8 mouse cellular contexts compared by ENCODE assay signal in genomic region chr13:46727038-46727836, GRCm38 (mm10). TPM values are rescaled to one million over a fixed set of nuclear protein-coding genes. Genes with fewer than 3 reads are reported as not detected.
DNase-seq lines count a peak whose midpoint lies in the region; ATAC-seq and TF ChIP-seq lines count a peak whose summit lies in the region.

No protein-coding gene starts in this region.

- H3K4me2 ChIP-seq in forebrain, embryonic 15.5 days (replicated peaks), result peak overlapping the region; percentile 76
- peak overlapping the region; percentile 85 for H3K4me2 ChIP-seq in lung, postnatal 0 days (replicated peaks; ENCODE audit: low read depth, low read length)

- H3K36me3 ChIP-seq in forebrain, embryonic 15.5 days, result no peaks in the 10 kb centered on the region
- H3K36me3 ChIP-seq in lung, postnatal 0 days (ENCODE audit: insufficient read depth, low read length), result no peaks in the 10 kb centered on the region

- H3K9ac ChIP-seq in forebrain, embryonic 15.5 days (replicated peaks), result peak overlapping the region; percentile 78
- H3K9ac ChIP-seq in lung, postnatal 0 days (replicated peaks; ENCODE audit: low read depth), result peak overlapping the region; percentile 93

- no peaks in the 10 kb centered on the region for H3K27me3 ChIP-seq in forebrain, embryonic 15.5 days
- no peaks in the 10 kb centered on the region for H3K27me3 ChIP-seq in lung, postnatal 0 days (replicated peaks; ENCODE audit: insufficient read depth, low read length)

- no peak for TF ChIP-seq EP300 in lung, postnatal 0 days (IDR thresholded peaks at IDR 0.05)

- peaks cover 26% of the 10 kb centered on the region for H3K4me1 ChIP-seq in forebrain, embryonic 15.5 days
- peaks cover 8% of the 10 kb centered on the region for H3K4me1 ChIP-seq in lung, postnatal 0 days (ENCODE audit: insufficient read depth, low read depth, low read length)
- no peaks in the 10 kb centered on the region for H3K4me1 ChIP-seq in olfactory bulb, adult 2 months (ENCODE audit: control insufficient read depth, insufficient read depth, low read length)

- no peak for TF ChIP-seq POLR2A in olfactory bulb, adult 2 months (IDR thresholded peaks at IDR 0.05; ENCODE audit: insufficient read depth, low read depth, low read length)

- ATAC-seq in forebrain, embryonic 15.5 days (replicated peaks), result peak; percentile 88
- ATAC-seq in lung, postnatal 0 days, result peak; percentile 77

- under 1% methylated on average over 65 of the region's 85 CpGs for WGBS in forebrain, embryonic 15.5 days
- under 1% methylated on average over 56 of the region's 85 CpGs for WGBS in lung, postnatal 0 days
- WGBS in olfactory bulb, adult 2 months, result under 1% methylated on average over 85 of the region's 85 CpGs

- no peaks in the 10 kb centered on the region for H3K9me3 ChIP-seq in forebrain, embryonic 15.5 days
- no peaks in the 10 kb centered on the region for H3K9me3 ChIP-seq in lung, postnatal 0 days (ENCODE audit: low read length)

- DNase-seq in CD8-positive naive resting alpha-beta T cell, adult 2 months (ENCODE audit: low read depth in 2 of 2, low spot score in 2 of 2), result peak; percentile 60 to 66
- peak; percentile 78 to 79 for DNase-seq in adrenal gland, postnatal 36 days
- peak; percentile 69 to 71 for DNase-seq in heart, postnatal 10 days
- DNase-seq in layer of hippocampus, postnatal 10 days (ENCODE audit: low spot score in 2 of 2), result peak; percentile 63 to 72
- peak; percentile 83 for DNase-seq in lung, postnatal 0 days (ENCODE audit: low spot score)
- peak; percentile 61 for DNase-seq in thymus, postnatal 10 days (ENCODE audit: low spot score in 2 of 2)

- peak overlapping the region; percentile 95 for H3K27ac ChIP-seq in forebrain, embryonic 15.5 days (replicated peaks)
- peak overlapping the region; percentile 98 for H3K27ac ChIP-seq in lung, postnatal 0 days (ENCODE audit: low read length)
- H3K27ac ChIP-seq in olfactory bulb, adult 2 months (ENCODE audit: insufficient read depth, low read depth, low read length), result peak overlapping the region; percentile 64

- TF ChIP-seq CTCF in lung, postnatal 0 days (IDR thresholded peaks at IDR 0.05), result peak; percentile 29
- no peak for TF ChIP-seq CTCF in olfactory bulb, adult 2 months (IDR thresholded peaks at IDR 0.05; ENCODE audit: insufficient read depth, low read depth, low read length)

- intact Hi-C loops in heart, postnatal 10 days (cut with DNase I), result no loop called here

- peak overlapping the region; percentile 91 for H3K4me3 ChIP-seq in forebrain, embryonic 15.5 days
- H3K4me3 ChIP-seq in lung, postnatal 0 days (ENCODE audit: low read depth, low read length), result peak overlapping the region; percentile 97
- peak overlapping the region; percentile 98 for H3K4me3 ChIP-seq in olfactory bulb, adult 2 months (ENCODE audit: insufficient read depth, low read depth, low read length)

RNA-seq across cellular contexts. Expression of gene Nup153, which starts 0.5 kb away (rescaled TPM):
- 10 to 100 TPM; 59.9 to 68.3 TPM for total RNA-seq in adrenal gland, postnatal 36 days (2021)
- polyA plus RNA-seq in forebrain, embryonic 15.5 days (2015; fragmentation: Nextera tagmentation; extraction: Ambion mirVana), result 24.7 and 25.8 TPM in 2 replicates
- total RNA-seq in heart, postnatal 10 days (2021), result 10 to 100 TPM; 39.2 to 45.0 TPM
- 10 to 100 TPM; 53.2 to 56.4 TPM for total RNA-seq in layer of hippocampus, postnatal 10 days (2021)
- polyA plus RNA-seq in lung, postnatal 0 days (2015; fragmentation: Nextera tagmentation; extraction: Ambion mirVana), result 14.0 and 16.9 TPM in 2 replicates
- not detected in 2 replicates for polyA plus RNA-seq in olfactory bulb, adult 2 months (2012; ENCODE audit: insufficient read depth, insufficient read length, low replicate concordance, missing spikeins)

RNA-seq across cellular contexts. Expression of gene Fam8a1, which starts 57.9 kb away (rescaled TPM):
- total RNA-seq in adrenal gland, postnatal 36 days (2021), result 10 to 100 TPM; 52.5 to 56.8 TPM
- polyA plus RNA-seq in forebrain, embryonic 15.5 days (2015; fragmentation: Nextera tagmentation; extraction: Ambion mirVana), result 21.2 and 24.6 TPM in 2 replicates
- 10 to 100 TPM; 44.7 to 44.8 TPM for total RNA-seq in heart, postnatal 10 days (2021)
- total RNA-seq in layer of hippocampus, postnatal 10 days (2021), result 10 to 100 TPM; 64.4 to 69.3 TPM
- polyA plus RNA-seq in lung, postnatal 0 days (2015; fragmentation: Nextera tagmentation; extraction: Ambion mirVana), result 12.7 and 13.0 TPM in 2 replicates
- not detected in 2 replicates for polyA plus RNA-seq in olfactory bulb, adult 2 months (2012; ENCODE audit: insufficient read depth, insufficient read length, low replicate concordance, missing spikeins)

Comparison
In these comparisons a context has a peak if more than half of its experiments do, and no peak if none do; other contexts are left out.
1. Peak in every context shown above with its lines: DNase-seq, ATAC-seq, H3K4me3 ChIP-seq and H3K27ac ChIP-seq.